Mouse (Mus musculus) R1 (cell line): ENCODE measurements at regions not wholly inside any gene's neighbourhood (a gene's known extent, or its start where the extent isn't known, plus 50 kb on each side); places are given as distances from the start of the nearest gene placed in this dataset.
A peak's percentile ranks its signal among the peaks of the same experiment; 100 is the strongest.
"Not testable (repeated sequence)": the region's sequence is repeated elsewhere in the genome, so short reads cannot be mapped to it uniquely, and the experiment has no call there.

Experiments
- DNase-seq: peaks from one replicate; pipeline ENCODE4 v3.0.0-alpha.2; 2018; ENCODE audit warnings: low read depth, low spot score

DNA sequence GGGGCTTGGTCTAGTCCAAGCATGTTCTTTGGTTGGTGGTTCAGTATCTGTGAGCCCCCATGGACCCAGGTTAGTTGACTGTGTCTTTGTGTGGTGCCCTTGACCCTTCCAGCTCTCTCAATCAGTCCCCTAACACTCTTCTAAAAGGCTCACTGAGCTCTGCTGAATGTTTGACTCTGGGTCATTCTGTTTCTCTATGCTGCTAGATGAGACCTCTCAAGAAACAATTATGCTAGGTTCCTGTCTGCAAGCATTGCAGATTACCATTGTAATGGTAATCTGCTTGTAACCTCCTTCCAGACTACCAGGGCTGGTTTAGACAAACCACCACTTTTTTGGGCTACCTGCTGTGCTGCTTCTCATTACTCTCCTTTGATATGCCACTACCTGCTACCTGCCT lies 2863.9 kb downstream of the Gm37988 start:
- peak; percentile 93 for DNase-seq

GRCm38 (mm10) chr1:7709206-7709605 lies 2901.5 kb downstream of the Gm37988 start:
- not testable (repeated sequence) for DNase-seq

GRCm38 (mm10) chr1:7732725-7733124 lies 2925.0 kb downstream of the Gm37988 start:
- DNase-seq: peak; percentile 91

GRCm38 (mm10) chr1:7737331-7737730 lies 2929.6 kb downstream of the Gm37988 start:
- no peak for DNase-seq

- peak; percentile 15 for DNase-seq
Measured at GRCm38 (mm10) chr1:7745887-7746286, 2938.2 kb downstream of the Gm37988 start.

DNA sequence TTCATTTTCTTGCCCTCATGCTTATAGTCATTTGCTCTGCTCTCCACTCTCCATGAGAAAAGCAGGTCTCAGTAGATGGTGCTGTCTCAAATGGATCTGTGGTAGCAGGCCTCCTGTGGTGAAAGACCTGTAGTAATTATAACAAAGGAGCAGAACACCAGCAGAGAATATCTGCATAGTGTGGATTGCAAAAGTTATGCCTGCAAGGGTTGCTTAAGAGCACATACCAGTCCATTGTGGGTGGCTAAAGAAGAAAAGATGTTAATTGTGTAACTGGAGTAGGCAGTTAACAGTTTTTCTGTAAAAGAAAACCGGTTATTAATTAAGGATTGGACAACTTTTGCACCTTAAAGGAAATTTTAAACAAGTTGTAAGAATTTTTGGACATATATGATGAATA lies 2969.0 kb downstream of the Gm37988 start:
- peak; percentile 44 for DNase-seq

- DNase-seq: peak; percentile 83
Measured at GRCm38 (mm10) chr1:7777191-7778044, 2969.7 kb downstream of the Gm37988 start.

DNA sequence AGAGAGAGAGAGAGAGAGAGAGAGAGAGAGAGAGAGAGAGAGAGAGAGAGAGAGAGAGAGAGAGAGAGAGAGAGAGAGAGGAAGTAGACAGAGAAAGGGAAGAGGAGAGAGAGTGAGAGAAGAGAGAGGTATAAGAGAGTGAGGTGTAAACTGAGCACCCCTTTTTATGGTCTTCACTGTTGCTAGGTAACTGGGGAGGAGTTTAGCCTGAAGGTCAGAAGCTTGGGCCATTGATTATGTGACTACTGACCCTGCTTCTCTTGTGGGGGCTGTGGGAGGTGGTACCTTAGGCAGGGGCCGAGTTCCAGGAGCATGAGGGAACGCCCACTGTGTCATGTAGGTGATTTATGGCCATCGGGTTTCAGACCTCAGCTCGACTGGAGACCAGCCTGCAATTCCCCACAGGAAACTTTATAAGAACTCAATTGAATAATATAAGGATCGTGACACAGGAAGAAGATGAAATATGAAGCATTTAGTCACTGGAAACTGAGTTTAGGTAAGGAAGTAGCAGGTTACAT lies 2970.4 kb downstream of the Gm37988 start:
- DNase-seq: not testable (repeated sequence)

DNA sequence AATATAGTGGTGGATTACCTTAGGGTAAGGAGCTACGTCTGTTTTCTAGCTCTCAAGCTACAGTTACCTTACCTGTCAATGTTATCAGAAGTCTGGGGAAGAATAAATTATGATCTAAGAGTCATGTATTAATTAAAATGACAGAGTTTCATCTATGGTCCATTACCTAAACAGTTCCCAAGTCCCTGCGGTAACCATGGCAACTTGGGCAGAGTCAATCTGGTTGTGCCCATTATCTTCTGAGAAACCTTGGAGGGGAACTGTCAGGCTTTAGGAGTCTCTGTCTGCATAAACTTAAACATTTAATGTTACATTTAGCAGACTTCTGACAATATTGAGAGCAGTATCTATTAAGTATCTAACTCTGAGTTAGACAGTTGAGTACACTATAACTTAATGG lies 2971.0 kb downstream of the Gm37988 start:
- no peak for DNase-seq

DNA sequence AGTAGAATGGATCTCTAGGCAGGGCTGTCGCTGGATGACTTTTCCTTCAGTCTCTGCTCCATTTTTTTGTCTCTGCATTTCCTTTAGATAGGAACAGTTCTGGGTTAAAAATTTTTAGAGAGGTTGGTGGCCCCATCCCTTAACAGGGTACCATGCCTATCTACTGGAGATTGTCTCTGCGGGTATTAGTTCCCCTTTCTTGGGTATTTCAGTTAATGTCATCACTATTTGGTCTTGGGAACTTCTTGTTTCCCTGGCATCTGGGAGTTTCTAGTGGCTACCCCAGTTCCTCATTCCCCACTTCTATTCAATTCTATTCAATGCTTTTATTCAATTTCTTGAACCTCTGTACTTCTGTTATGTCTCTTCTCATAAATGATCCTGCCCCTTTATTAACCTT lies 3016.3 kb downstream of the Gm37988 start:
- DNase-seq: no peak
